Mouse (Mus musculus) c-Kit-positive CD71-positive TER-119-positive erythroid progenitor cells, embryonic 14.5 days (primary cell): Measurements from ENCODE around the gene Impdh2.
"Not testable (repeated sequence)": the region's sequence is repeated elsewhere in the genome, so short reads cannot be mapped to it uniquely, and the experiment has no call there.

ENCODE experiments used
- DNase-seq: peaks from one replicate; pipeline ENCODE4 v3.0.0-alpha.2; 2013; ENCODE audit warnings: low spot score

Impdh2 gene

DNA sequence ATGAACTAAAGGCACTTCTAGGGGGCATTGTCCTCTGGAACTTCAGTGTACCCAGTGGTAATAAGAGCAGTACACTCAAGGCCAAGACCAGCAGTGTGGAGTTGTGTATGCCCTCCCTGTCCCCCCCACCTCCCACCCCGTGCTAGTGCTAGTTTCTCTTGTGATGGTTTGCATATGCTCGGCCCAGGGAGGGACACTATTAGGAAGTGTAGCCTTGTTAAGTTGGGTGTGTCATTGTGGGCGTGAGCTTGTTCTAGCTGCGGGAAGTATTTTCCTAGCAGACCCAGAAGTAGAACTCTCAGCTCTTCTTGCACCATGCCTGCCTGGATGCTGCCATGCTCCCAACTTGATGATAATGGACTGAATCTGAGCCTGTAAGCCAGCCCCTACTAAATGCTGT is 41.9 kb downstream of the Impdh2 start:
- no peak for DNase-seq

DNA sequence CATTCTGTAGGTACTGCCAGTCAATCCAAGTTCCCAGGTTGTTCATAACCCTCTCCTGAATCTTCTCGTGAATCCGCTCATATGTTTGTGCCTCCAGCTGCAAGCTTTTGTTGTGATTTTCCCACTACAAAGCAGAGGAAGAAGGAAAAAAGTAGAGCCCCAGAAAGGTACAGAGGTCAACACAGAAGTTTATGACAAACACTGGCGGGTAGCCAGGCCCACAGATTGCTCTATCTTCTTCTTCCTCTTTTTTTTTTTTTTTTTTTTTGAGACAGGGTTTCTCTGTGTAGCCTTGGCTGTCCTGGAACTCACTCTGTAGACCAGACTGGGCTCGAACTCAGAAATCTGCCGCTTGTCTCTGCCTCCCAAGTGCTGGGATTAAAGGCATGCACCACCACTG is 47.8 kb downstream of the Impdh2 start:
- not testable (repeated sequence) for DNase-seq

DNA sequence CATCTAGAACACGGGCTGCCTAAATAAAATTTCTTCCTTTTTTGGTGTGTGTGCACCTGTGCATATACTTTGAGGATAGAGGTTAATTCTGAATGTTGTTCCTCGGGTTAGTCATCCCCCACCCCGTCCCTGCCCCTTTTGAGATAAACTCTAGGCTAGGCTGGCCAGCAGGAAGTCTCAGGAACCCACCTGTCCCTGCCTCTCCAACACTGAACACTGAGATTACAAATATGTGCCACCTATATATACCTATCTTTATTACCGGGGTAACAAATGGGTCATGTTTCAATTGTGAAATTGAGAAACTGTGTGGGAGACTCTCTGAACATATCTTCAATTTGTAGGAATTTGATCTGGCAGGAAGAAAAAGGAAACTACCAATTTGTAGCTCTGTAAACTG is 48.8 kb downstream of the Impdh2 start:
- DNase-seq = no peak

DNA sequence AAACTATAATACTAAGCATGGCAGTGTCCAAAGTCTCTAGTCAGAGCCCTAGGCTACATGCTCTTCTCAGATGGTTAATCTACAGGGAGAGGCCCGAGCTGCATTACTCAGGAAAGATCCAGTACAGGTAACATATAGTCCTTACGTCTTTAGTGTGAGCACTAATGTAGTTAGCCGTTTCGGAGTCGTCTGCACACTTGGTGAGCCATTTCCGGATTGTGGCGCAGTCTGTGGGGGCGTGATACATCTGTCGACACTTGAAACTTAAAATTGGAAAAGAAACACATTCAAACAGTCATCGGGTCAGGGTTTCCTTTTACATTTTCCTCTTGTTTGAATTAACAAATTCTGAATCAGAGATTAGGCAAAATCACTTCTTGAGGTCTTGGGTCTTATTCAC is 51.4 kb downstream of the Impdh2 start:
- DNase-seq = no peak
